In genomic region chr5:124025146-124025545, GRCm38 (mm10) we compare ENCODE assay signal across 9 mouse cellular contexts. TPM values are rescaled to one million over a fixed set of nuclear protein-coding genes. Genes with fewer than 3 reads are reported as not detected.
A peak's percentile ranks its signal among the peaks of the same experiment; 100 is the strongest.
DNase-seq lines count a peak whose midpoint lies in the region; ATAC-seq lines count a peak whose summit lies in the region.
"Had no signal": no experiment of that assay in that cellular context is flagged by ENCODE, and none has a peak within 500 bp of the region (broad histone marks: within the 10 kb centered on the region; RNA-seq: fewer than 3 reads in every experiment).

No protein-coding gene starts in this region.

- H3K4me2 ChIP-seq in hindbrain, embryonic 16.5 days (ENCODE audit: low read length): 0 out of 2 replicates have a peak overlapping the region, but pooled peaks have one; percentile 4
- H3K4me2 ChIP-seq: embryonic facial prominence, embryonic 15.5 days had no signal

- WGBS in hindbrain, embryonic 16.5 days: 28% methylated on average over 9 of the region's 9 CpGs

- peak; percentile 22 for DNase-seq in cerebellum, adult 11-12 months
- no peak for DNase-seq in cerebellum, adult 8-10 months
- peak; percentile 48 for DNase-seq in kidney, postnatal 14 days
- no peak for DNase-seq in kidney, adult 8-10 months
- no peak for DNase-seq in frontal cortex, postnatal 36 days (ENCODE audit: low spot score in 2 of 2)
- no peak for DNase-seq in lung, postnatal 36 days

- no peak overlapping the region for H3K4me3 ChIP-seq in hindbrain, embryonic 16.5 days (ENCODE audit: low read length)
- H3K4me3 ChIP-seq: embryonic facial prominence, embryonic 15.5 days had no signal

- H3K9me3 ChIP-seq in hindbrain, embryonic 16.5 days (ENCODE audit: control insufficient read depth, low read length): no peaks in the 10 kb centered on the region
- H3K9me3 ChIP-seq: embryonic facial prominence, embryonic 15.5 days had no signal

- peaks cover 54% of the 10 kb centered on the region for H3K4me1 ChIP-seq in hindbrain, embryonic 16.5 days (ENCODE audit: control insufficient read depth, insufficient read depth, low read depth, low read length)

- ATAC-seq in hindbrain, embryonic 16.5 days: no peak
- peak; percentile 71 for ATAC-seq in monocyte, adult 5-6 weeks (replicated peaks; ENCODE audit: insufficient number of reproducible peaks, low FRiP score, low TSS enrichment, poor library complexity, severe bottlenecking)

- H3K27ac ChIP-seq in hindbrain, embryonic 16.5 days (ENCODE audit: low read depth, low read length): no peak overlapping the region; the same call in 1 of the 2 replicates
- H3K27ac ChIP-seq: embryonic facial prominence, embryonic 15.5 days had no signal

- H3K36me3 ChIP-seq in hindbrain, embryonic 16.5 days (ENCODE audit: control insufficient read depth, insufficient read depth, low read length): no peaks in the 10 kb centered on the region

- 0 out of 2 replicates have a peak overlapping the region, but pooled peaks have one; percentile 24 for H3K9ac ChIP-seq in hindbrain, embryonic 16.5 days (ENCODE audit: low read depth, low read length)
- H3K9ac ChIP-seq: embryonic facial prominence, embryonic 15.5 days had no signal

- H3K27me3 ChIP-seq in hindbrain, embryonic 16.5 days (replicated peaks; ENCODE audit: control insufficient read depth, insufficient read depth, low read length): no peaks in the 10 kb centered on the region
- H3K27me3 ChIP-seq: embryonic facial prominence, embryonic 15.5 days had no signal

RNA-seq across cellular contexts. Expression of gene Vps37b, which starts 6.9 kb away (rescaled TPM):
- polyA plus RNA-seq in hindbrain, embryonic 16.5 days (2015; fragmentation: Nextera tagmentation; extraction: Ambion mirVana): 70.9 and 81.1 TPM in 2 replicates
- 118 to 126 TPM (median 121 TPM) in 3 replicates for total RNA-seq in monocyte, adult 5-6 weeks (2017)

RNA-seq across cellular contexts. Expression of gene Hip1r, which starts 51.7 kb away (rescaled TPM):
- polyA plus RNA-seq in hindbrain, embryonic 16.5 days (2015; fragmentation: Nextera tagmentation; extraction: Ambion mirVana): 34.3 and 35.3 TPM in 2 replicates
- 47.8 to 65.8 TPM (median 64.6 TPM) in 3 replicates for total RNA-seq in monocyte, adult 5-6 weeks (2017)

Comparison
In these comparisons a context has a peak if more than half of its experiments do, and no peak if none do; other contexts are left out.
1. DNase-seq: peak in cerebellum, adult 11-12 months (single experiment) and kidney, postnatal 14 days (single experiment); none in cerebellum, adult 8-10 months (single experiment), kidney, adult 8-10 months (0 of 2), frontal cortex, postnatal 36 days (0 of 2) and lung, postnatal 36 days (single experiment).